Mouse (Mus musculus) C2C12 (cell line): ENCODE data around the gene Gm11938. TPM values are rescaled to one million over a fixed set of nuclear protein-coding genes. Genes with fewer than 3 reads are reported as not detected.

Source experiments
- H3K27me3 ChIP-seq: one replicate; pipeline ENCODE4 v1.6.1; 2011; ENCODE audit not compliant: control insufficient read depth, insufficient read depth, insufficient read length
- H3K36me3 ChIP-seq: one replicate; pipeline ENCODE4 v1.6.1; 2011; ENCODE audit not compliant: control insufficient read depth, insufficient read depth
- H3K4me3 ChIP-seq: one replicate; pipeline ENCODE4 v1.5.1; 2011; ENCODE audit warnings: mild to moderate bottlenecking, control low read depth; ENCODE audit not compliant: poor library complexity, insufficient read depth, severe bottlenecking
- H3K79me2 ChIP-seq: one replicate; pipeline ENCODE4 v1.6.1; 2011; ENCODE audit not compliant: control insufficient read depth, insufficient read depth
- H3K79me3 ChIP-seq: one replicate; pipeline ENCODE4 v1.6.1; 2011; ENCODE audit warnings: low read depth, control low read depth
- H3ac ChIP-seq: one replicate; pipeline ENCODE3; 2011; ENCODE audit warnings: low read depth; ENCODE audit not compliant: control insufficient read depth, insufficient read length
- CEBPB ChIP-seq: IDR thresholded peaks from one replicate; pipeline ENCODE4 v1.6.1; 2011; ENCODE audit warnings: low read depth, mild to moderate bottlenecking, control low read depth, moderate library complexity
- CTCF ChIP-seq: IDR thresholded peaks from one replicate; pipeline ENCODE4 v1.5.1; 2011; ENCODE audit not compliant: control insufficient read depth, insufficient read depth, insufficient read length
- FOSL1 ChIP-seq: IDR thresholded peaks from one replicate; pipeline ENCODE4 v1.8.0; 2011; ENCODE audit warnings: mild to moderate bottlenecking, low read length; ENCODE audit not compliant: poor library complexity, insufficient read depth, severe bottlenecking
- MAX ChIP-seq: IDR thresholded peaks from one replicate; pipeline ENCODE4 v1.6.1; 2011; ENCODE audit warnings: mild to moderate bottlenecking, control low read depth
- MYOD1 ChIP-seq: IDR thresholded peaks from one replicate; pipeline ENCODE4 v1.6.1; 2011; ENCODE audit warnings: low read depth; ENCODE audit not compliant: control insufficient read depth, insufficient read length
- MYOG ChIP-seq: IDR thresholded peaks from one replicate; pipeline ENCODE4 v1.6.1; 2011; ENCODE audit not compliant: control insufficient read depth, insufficient read length; ENCODE audit errors: extremely low read depth
- USF1 ChIP-seq: IDR thresholded peaks from one replicate; pipeline ENCODE4 v1.6.1; 2011; ENCODE audit warnings: low read depth, mild to moderate bottlenecking, control low read depth, moderate library complexity
- polyA plus RNA-seq: library from polyadenylated mRNA; unstranded; fragments of >200 nt; fragmentation: generic; extraction: Trizol; gene quantifications from one replicate; pipeline ENCODE4 v1.2.1, GENCODE M21; 2012; ENCODE audit warnings: missing spikeins

The Gm11938 gene
- polyA plus RNA-seq, 1 experiment = not detected

DNA sequence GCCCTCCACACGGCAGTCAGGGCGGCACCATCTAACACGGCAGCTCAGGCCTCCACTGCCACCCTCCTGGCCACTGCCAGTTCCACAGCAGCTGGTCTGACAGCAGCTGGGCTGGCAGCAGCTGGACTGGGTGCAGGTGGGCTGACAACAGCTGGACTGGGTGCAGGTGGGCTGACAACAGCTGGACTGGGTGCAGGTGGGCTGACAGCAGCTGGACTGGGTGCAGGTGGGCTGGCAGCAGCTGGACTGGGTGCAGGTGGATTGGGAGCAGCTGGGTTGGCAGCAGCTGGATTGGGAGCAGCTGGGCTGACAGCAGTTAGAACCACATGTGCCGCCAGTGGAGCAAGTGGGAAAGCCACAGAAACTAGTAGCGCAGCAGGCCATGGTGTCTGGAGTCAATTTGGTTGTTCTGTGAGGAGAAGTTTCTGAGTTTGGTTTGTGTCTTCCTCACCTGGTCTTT is 19.8 kb downstream of the Gm11938 start, which contains the start of gene Krtap1-4:
TSS of gene Krtap1-4 (minus strand) at position 410 of the 460 bp plus-strand sequence.
- no peaks in the 10 kb centered on the region for H3K79me3 ChIP-seq
- H3K36me3 ChIP-seq = no peaks in the 10 kb centered on the region
- H3ac ChIP-seq = no peak within 1 kb of the TSS
- no peaks in the 10 kb centered on the region for H3K79me2 ChIP-seq
- H3K4me3 ChIP-seq = no peak within 1 kb of the TSS
- no peaks in the 10 kb centered on the region for H3K27me3 ChIP-seq
- TF ChIP-seq MYOD1 (peak; percentile 71), MAX (no peak)

DNA sequence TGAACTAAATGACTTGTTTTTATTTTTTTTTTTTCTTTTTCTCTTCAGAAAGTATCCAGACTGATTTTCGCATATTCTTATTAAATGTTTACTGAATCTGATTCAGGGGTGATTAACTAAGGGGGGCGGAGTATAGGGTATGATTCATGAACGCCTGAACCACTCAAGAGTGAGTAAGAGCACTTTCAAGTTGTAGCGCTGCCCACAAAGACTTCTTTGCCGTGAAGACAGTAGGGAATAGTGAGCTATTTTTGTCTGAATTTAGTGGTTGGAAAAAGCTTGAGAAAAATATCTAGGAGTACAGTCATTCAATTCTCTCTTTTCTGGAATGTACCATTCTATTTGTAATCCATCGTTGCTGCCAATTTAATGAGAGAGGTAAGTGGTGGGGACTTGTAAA is 21.5 kb downstream of the Gm11938 start:
- H3K36me3 ChIP-seq = no peaks in the 10 kb centered on the region
- H3ac ChIP-seq = no peak overlapping the region
- TF ChIP-seq MAX = no peak
- peak; percentile 51 for TF ChIP-seq FOSL1
- TF ChIP-seq USF1 = no peak
- H3K4me3 ChIP-seq = no peak overlapping the region
- no peaks in the 10 kb centered on the region for H3K79me2 ChIP-seq
- H3K79me3 ChIP-seq = no peaks in the 10 kb centered on the region
- no peaks in the 10 kb centered on the region for H3K27me3 ChIP-seq

DNA sequence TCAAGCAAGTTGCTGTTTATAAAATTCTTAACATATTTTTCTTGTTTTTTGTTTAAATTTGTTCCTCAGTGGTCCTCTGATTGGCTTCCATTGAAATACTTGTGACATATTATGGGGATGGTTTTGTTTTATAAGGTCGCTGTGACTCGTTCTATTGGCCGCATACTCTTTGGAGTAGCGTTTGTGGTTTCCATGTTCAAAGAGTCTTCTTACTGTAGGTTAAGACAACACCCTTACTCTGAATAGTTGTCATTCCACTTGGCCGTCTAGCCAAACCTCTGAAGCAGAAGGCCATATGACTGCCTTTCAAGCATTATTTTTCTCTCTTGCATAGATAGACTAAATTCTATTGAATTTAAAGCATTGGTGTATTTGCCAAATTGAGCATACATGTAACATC is 22.1 kb downstream of the Gm11938 start:
- TF ChIP-seq CTCF = no peak
- peak; percentile 23 for TF ChIP-seq MAX
- no peak for TF ChIP-seq MYOG
- TF ChIP-seq CEBPB = no peak
- no peak for TF ChIP-seq MYOD1
- TF ChIP-seq USF1 = no peak
- no peak for TF ChIP-seq FOSL1
- Histone ChIP-seq H3K4me3 (no peak overlapping the region), H3K79me2 (no peaks in the 10 kb centered on the region), H3ac (no peak overlapping the region), H3K27me3 (no peaks in the 10 kb centered on the region), H3K36me3 (no peaks in the 10 kb centered on the region), H3K79me3 (no peaks in the 10 kb centered on the region)

DNA sequence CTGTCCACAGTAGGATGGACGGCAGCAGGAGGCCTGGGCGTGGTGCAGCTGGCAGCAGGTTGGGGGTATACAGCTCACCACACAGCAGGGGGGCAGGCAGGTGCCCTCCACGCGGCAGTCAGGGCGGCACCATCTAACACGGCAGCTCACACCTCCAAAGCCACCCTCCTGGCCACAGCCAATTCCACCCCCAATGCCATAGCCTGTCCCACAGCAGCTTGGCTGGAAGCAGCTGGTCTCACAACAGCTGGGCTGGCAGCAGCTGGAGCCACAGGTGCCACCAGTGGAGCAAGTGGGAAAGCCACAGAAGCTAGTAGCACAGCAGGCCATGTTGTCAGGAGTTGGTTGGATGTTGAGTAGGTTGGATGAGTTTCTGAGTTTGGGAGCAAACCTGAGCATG is 22.5 kb downstream of the Gm11938 start, which contains the start of gene Krtap1-5:
TSS of gene Krtap1-5 (minus strand) at position 381 of the 400 bp plus-strand sequence.
- Histone ChIP-seq H3K4me3 (no peak within 1 kb of the TSS), H3K27me3 (no peaks in the 10 kb centered on the region)
- no peak for TF ChIP-seq FOSL1
- peak; percentile 98 for TF ChIP-seq MYOD1
- TF ChIP-seq CEBPB = no peak
- TF ChIP-seq MYOG = no peak

DNA sequence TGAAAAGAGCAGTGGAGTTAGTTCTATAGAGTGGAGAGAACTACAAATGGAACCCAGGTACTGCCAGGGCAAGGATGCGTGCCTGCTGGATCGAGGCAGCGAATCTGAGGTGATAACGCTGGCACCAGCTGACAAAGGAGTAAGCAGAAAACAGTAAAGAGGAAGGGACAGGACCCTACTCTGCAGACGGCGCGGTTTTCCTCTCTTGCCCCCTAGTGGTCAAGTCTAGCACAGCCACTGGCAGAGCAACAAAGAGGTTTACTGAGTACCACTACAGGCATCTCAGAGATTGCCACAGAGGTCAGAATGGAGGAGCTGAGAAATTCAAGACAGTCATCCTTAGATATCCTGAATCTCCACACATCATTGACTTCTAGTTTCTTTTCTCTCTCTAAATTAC is 29.0 kb downstream of the Gm11938 start:
- H3K79me3 ChIP-seq = no peaks in the 10 kb centered on the region
- no peaks in the 10 kb centered on the region for H3K27me3 ChIP-seq
- no peak overlapping the region for H3K4me3 ChIP-seq
- H3ac ChIP-seq = no peak overlapping the region
- H3K36me3 ChIP-seq = no peaks in the 10 kb centered on the region
- TF ChIP-seq MAX (no peak), USF1 (no peak), CTCF (peak; percentile 70), MYOD1 (no peak), FOSL1 (no peak)
- H3K79me2 ChIP-seq = no peaks in the 10 kb centered on the region

More for the DNA sequence above, 22.5 kb downstream of the Gm11938 start, which contains the start of gene Krtap1-5:
- Histone ChIP-seq H3K36me3 (no peaks in the 10 kb centered on the region), H3K79me3 (no peaks in the 10 kb centered on the region), H3K79me2 (no peaks in the 10 kb centered on the region), H3ac (no peak within 1 kb of the TSS)

DNA sequence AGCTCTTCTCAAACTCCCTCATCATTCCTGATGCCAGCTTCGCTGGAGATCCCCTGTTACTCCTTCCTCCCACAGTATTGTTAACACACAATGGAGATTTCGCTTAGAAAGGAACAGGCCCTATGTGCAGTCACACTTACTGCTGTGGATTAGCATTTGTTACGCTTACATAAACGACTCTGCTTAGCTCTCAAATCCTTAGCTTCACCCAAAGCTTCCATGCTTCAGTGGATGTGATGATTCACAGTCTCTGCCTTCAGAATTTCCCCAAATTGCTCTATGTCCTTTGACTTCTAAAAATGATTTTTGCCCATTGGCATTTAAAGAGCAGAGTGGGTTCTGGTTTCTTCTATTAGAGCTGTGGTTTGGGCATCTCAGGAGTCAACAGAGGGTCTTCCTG is 29.9 kb downstream of the Gm11938 start:
- H3ac ChIP-seq = no peak overlapping the region
- no peaks in the 10 kb centered on the region for H3K36me3 ChIP-seq
- no peaks in the 10 kb centered on the region for H3K79me2 ChIP-seq
- H3K79me3 ChIP-seq = no peaks in the 10 kb centered on the region
- no peak overlapping the region for H3K4me3 ChIP-seq
- H3K27me3 ChIP-seq = no peaks in the 10 kb centered on the region
- TF ChIP-seq CEBPB (no peak), MAX (no peak)

DNA sequence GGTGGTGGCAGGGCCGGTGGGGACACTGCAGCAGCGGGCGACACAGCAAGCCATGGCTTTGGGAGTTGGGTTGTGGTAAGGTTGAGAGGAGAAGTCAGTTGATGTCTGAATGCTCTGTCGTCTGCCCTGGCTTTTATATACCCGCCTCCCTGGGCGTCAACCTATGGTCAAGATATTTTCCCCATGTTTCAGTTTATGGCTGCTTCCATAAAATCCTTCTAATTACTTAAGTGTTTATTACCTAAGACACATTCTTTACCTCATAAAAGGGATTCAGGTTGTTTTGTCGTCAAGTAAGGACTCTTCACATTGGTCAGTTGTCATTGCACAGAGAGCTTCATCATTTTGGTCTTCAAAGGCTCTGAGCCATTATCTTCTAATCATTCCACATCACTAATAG is 36.6 kb downstream of the Gm11938 start, which contains the start of gene Krtap3-1:
TSS of gene Krtap3-1 (minus strand) at position 101 of the 400 bp plus-strand sequence.
- TF ChIP-seq FOSL1 (no peak), MYOD1 (no peak), USF1 (no peak), CEBPB (no peak), MAX (no peak), MYOG (no peak), CTCF (no peak)

More for the DNA sequence above, 36.6 kb downstream of the Gm11938 start, which contains the start of gene Krtap3-1:
- Histone ChIP-seq H3K79me3 (no peaks in the 10 kb centered on the region), H3K36me3 (no peaks in the 10 kb centered on the region), H3K4me3 (no peak within 1 kb of the TSS), H3ac (no peak within 1 kb of the TSS), H3K27me3 (no peaks in the 10 kb centered on the region), H3K79me2 (no peaks in the 10 kb centered on the region)
